Mouse (Mus musculus) bone marrow macrophage, adult 2 months (primary cell): Measurements from ENCODE around the gene Dock8. TPM values are rescaled to one million over a fixed set of nuclear protein-coding genes. Genes with fewer than 3 reads are reported as not detected.

Source experiments
- H3K27ac ChIP-seq: 2 replicates; pipeline ENCODE4 v1.5.1; 2012; ENCODE audit warnings: low read depth, low read length; ENCODE audit not compliant: insufficient read depth
- H3K4me1 ChIP-seq: 2 replicates; pipeline ENCODE4 v1.6.1; 2012; ENCODE audit warnings: low read length; ENCODE audit not compliant: control insufficient read depth, insufficient read depth
- H3K4me3 ChIP-seq: 2 replicates; pipeline ENCODE4 v1.5.1; 2012; ENCODE audit warnings: mild to moderate bottlenecking, low read length, moderate library complexity; ENCODE audit not compliant: insufficient read depth
- CTCF ChIP-seq: IDR thresholded peaks from 2 replicates; pipeline ENCODE4 v1.5.1; 2012; ENCODE audit warnings: low read depth, mild to moderate bottlenecking, low read length, moderate library complexity
- POLR2A ChIP-seq: IDR thresholded peaks from 2 replicates; pipeline ENCODE4 v1.6.1; 2012; ENCODE audit warnings: mild to moderate bottlenecking, low read depth, low read length, borderline replicate concordance
- polyA plus RNA-seq: library from polyadenylated mRNA; stranded (reverse); fragments of >200 nt; gene quantifications from 2 replicates; pipeline ENCODE4 v1.2.4, GENCODE M21; 2012; ENCODE audit not compliant: missing spikeins, insufficient read depth, insufficient read length

Dock8 gene
- polyA plus RNA-seq, 1 experiment: 83.3 TPM

DNA sequence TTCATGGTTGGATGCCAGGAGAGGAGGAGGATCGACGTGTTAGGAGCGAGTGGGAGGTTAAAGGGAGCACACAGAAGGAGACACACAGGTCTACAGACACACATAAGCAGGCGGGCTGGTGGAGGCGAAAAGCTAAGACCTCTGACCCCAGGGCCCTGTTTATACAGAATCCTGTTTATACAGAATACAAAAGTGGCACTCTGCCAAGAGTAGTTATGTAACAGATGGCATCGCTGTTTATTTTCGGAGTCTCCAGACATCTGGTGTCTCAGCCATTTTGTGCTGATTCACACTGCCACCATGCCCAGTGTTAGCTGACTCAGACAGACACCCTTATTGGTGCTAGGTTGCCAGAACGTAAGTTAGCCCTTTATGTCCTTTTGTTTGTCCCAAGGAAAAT, 18.0 kb upstream of the Dock8 start:
- TF ChIP-seq CTCF: no peak
- TF ChIP-seq POLR2A: no peak
- Histone ChIP-seq H3K4me1 (peaks cover 45% of the 10 kb centered on the region), H3K27ac (peak overlapping the region; percentile 30), H3K4me3 (no peak overlapping the region)

GRCm38 (mm10) chr19:24983050-24983449, 16.3 kb upstream of the Dock8 start:
- H3K4me3 ChIP-seq: no peak overlapping the region
- TF ChIP-seq CTCF (no peak), POLR2A (no peak)
- H3K27ac ChIP-seq: no peak overlapping the region
- H3K4me1 ChIP-seq: peaks cover 60% of the 10 kb centered on the region

DNA sequence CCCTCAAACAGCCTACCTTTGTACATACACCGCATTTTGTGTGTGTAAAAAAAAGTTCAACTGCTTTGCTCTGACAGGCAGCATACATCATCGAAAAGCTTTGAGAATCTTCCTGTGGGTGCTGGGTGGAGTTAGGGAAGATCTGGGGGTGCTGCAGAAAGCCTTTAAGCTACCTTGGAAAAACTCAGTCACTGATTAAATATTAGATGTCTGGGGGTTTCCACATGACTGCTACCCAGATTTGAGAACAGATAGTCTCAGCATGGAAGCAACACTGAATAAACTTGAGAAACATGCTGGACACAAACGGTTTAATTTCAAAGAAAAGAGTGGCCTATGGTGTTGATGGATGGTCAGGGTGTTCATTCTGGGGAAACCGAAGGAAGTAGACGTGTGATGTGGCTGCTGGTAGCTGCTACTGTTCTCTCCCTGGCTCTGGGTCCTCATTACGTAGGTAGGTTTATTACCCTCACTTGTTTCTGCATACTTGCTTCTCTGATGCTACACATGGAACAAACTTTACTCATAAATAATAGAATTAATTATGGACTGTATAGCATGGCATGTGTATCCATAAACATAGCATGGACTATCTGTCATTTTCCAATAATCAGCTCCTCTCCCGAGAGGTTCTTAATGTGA, 15.4 kb upstream of the Dock8 start:
- H3K27ac ChIP-seq: no peak overlapping the region
- no peak overlapping the region for H3K4me3 ChIP-seq
- TF ChIP-seq POLR2A (no peak), CTCF (no peak)
- peaks cover 66% of the 10 kb centered on the region for H3K4me1 ChIP-seq

DNA sequence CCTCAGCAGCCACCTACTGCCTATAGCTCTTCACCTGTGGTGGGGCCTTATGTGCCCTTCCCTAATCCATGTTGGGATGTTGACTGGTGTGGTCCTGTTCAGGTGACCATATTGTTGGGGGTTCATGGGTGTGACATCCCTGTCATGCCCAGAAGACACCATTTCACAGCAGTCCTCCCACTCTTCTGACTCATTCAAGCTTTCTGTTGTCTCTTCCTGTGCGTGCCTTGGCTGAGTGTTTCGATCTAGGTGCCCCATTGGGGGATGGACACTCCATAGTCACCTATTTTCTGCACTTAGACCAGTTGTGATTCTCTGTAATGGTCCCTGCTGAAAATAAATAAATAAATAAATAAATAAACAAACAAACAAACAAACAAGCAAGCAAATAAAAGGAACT, 14.3 kb upstream of the Dock8 start:
- Histone ChIP-seq H3K4me1 (peaks cover 58% of the 10 kb centered on the region), H3K27ac (no peak overlapping the region), H3K4me3 (no peak overlapping the region)
- TF ChIP-seq CTCF: no peak
- no peak for TF ChIP-seq POLR2A

DNA sequence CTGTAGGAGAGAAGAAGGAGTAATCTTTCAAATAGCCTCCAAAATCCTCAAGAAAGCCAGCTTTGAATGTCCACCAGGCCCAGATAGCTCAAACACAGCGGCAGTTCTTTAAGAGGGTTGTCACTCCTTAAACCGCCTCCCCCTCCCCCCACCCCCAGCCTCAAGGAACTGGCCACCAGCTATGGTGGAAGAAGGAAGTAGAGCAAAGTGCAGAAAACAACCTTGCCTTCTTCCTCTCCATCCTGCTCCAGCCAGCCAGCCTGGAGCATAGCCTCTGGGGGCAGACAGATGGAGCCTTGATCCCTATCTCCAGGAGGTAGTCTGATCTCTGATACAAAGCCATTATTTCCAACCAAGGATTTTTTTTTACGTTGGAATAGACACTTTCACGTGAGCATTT, 12.0 kb upstream of the Dock8 start:
- TF ChIP-seq POLR2A: no peak
- no peak for TF ChIP-seq CTCF
- H3K27ac ChIP-seq: peak overlapping the region; percentile 95
- H3K4me1 ChIP-seq: peaks cover 57% of the 10 kb centered on the region
- no peak overlapping the region for H3K4me3 ChIP-seq

- no peak for TF ChIP-seq POLR2A
- peak overlapping the region; percentile 95 for H3K27ac ChIP-seq
- no peak overlapping the region for H3K4me3 ChIP-seq
- H3K4me1 ChIP-seq: peaks cover 67% of the 10 kb centered on the region
These were observed 10.5 kb upstream of the Dock8 start for GRCm38 (mm10) chr19:24988831-24989230.

GRCm38 (mm10) chr19:24990138-24990822, 9.1 kb upstream of the Dock8 start:
- TF ChIP-seq POLR2A (no peak), CTCF (no peak)
- peak overlapping the region; percentile 85 for H3K27ac ChIP-seq
- no peak overlapping the region for H3K4me3 ChIP-seq

DNA sequence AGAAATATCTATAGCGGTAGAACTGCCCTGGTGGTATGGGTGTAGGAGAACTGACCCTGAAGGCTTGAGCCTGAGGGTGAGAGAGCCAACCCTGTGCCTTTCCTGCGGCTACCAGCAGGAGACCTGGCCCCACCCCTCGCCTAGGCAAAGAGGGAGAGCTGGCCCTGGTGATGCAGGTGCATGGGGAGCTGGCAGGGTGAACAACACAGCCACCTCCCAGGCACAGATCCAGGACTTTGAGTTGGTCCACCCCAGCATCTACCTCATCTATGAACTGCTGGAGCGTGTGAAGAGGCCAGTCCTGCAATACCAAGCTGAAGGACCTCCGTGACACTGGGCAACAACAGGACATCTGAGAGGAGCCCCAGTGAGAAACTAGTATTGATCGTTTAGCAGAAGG, 5.8 kb upstream of the Dock8 start:
- Histone ChIP-seq H3K27ac (no peak overlapping the region), H3K4me3 (no peak overlapping the region), H3K4me1 (peaks cover 65% of the 10 kb centered on the region)
- TF ChIP-seq POLR2A (no peak), CTCF (no peak)

More at GRCm38 (mm10) chr19:24990138-24990822, 9.1 kb upstream of the Dock8 start:
- peaks cover 66% of the 10 kb centered on the region for H3K4me1 ChIP-seq

GRCm38 (mm10) chr19:24994900-24995299, 4.4 kb upstream of the Dock8 start:
- TF ChIP-seq POLR2A (no peak), CTCF (no peak)
- H3K4me3 ChIP-seq: peak overlapping the region; percentile 31; the same call in 1 of the 2 replicates
- H3K4me1 ChIP-seq: peaks cover 63% of the 10 kb centered on the region
- peak overlapping the region; percentile 77 for H3K27ac ChIP-seq
